In genomic region chr1:151245165-151245564, GRCm38 (mm10) we compare ENCODE assay signal across 32 mouse cellular contexts. TPM values are rescaled to one million over a fixed set of nuclear protein-coding genes. Genes with fewer than 3 reads are reported as not detected.
A peak's percentile ranks its signal among the peaks of the same experiment; 100 is the strongest.
DNase-seq lines count a peak whose midpoint lies in the region; ATAC-seq and TF ChIP-seq lines count a peak whose summit lies in the region.
"Had no signal": no experiment of that assay in that cellular context is flagged by ENCODE, and none has a peak within 500 bp of the region (broad histone marks: within the 10 kb centered on the region; RNA-seq: fewer than 3 reads in every experiment).

No protein-coding gene starts in this region.

- no peak overlapping the region for H3K9ac ChIP-seq in liver, adult 2 months (ENCODE audit: low read depth, low read length)
- H3K9ac ChIP-seq in liver, embryonic 11.5 days (ENCODE audit: low read depth, low read length): no peak overlapping the region
- H3K9ac ChIP-seq in hindbrain, embryonic 11.5 days (ENCODE audit: low read depth, low read length): no peak overlapping the region
- H3K9ac ChIP-seq: embryonic facial prominence, embryonic 13.5 days; forebrain, embryonic 12.5 days; limb, embryonic 15.5 days had no signal

- 76% methylated on average over 10 of the region's 10 CpGs for WGBS in liver, adult 2 months
- WGBS in liver, embryonic 11.5 days: 76% methylated on average over 10 of the region's 10 CpGs
- WGBS in hindbrain, embryonic 11.5 days: 88% methylated on average over 10 of the region's 10 CpGs

- ATAC-seq in liver, embryonic 11.5 days (replicated peaks; ENCODE audit: low FRiP score): no peak
- no peak for ATAC-seq in hindbrain, embryonic 11.5 days (ENCODE audit: low FRiP score)
- ATAC-seq: activated CD4-positive, CD25-positive, alpha-beta regulatory T cell, adult 4 months; hindbrain, postnatal 0 days had no signal

- no peak overlapping the region for H3K4me2 ChIP-seq in liver, embryonic 11.5 days
- no peak overlapping the region for H3K4me2 ChIP-seq in hindbrain, embryonic 11.5 days (replicated peaks; ENCODE audit: low read depth, low read length)
- H3K4me2 ChIP-seq: embryonic facial prominence, embryonic 13.5 days; forebrain, embryonic 12.5 days; limb, embryonic 15.5 days had no signal

- H3K79me2 ChIP-seq in liver, adult 2 months (ENCODE audit: control insufficient read depth, insufficient read depth, low read length): no peaks in the 10 kb centered on the region

- DNase-seq in liver, adult 2 months (ENCODE audit: extremely low read depth, low read depth, low spot score): peak; percentile 31
- no peak for DNase-seq in liver, embryonic 11.5 days (ENCODE audit: low spot score)
- no peak for DNase-seq in testis, postnatal 10 days (ENCODE audit: low spot score)
- peak; percentile 8 for DNase-seq in lung, postnatal 10 days
- no peak for DNase-seq in hindbrain, embryonic 11.5 days (ENCODE audit: low spot score)
- DNase-seq in right cerebral cortex, adult 18-20 months: no peak
- DNase-seq: adrenal gland, adult 8-10 months; cerebellum, adult 18-20 months; cerebellum, postnatal 14 days; embryo, embryonic 11 days; gastrocnemius, postnatal 25 days; heart, postnatal 4 days; kidney, postnatal 4 days; left cerebral cortex, postnatal 4 days; right cerebral cortex, postnatal 14 days had no signal

- H3K4me1 ChIP-seq in liver, adult 2 months (ENCODE audit: control insufficient read depth, insufficient read depth, low read length): no peaks in the 10 kb centered on the region; the same call in none of the 2 replicates
- no peaks in the 10 kb centered on the region for H3K4me1 ChIP-seq in liver, embryonic 11.5 days (replicated peaks; ENCODE audit: control insufficient read depth, insufficient read depth, low read length)
- peaks cover 9% of the 10 kb centered on the region for H3K4me1 ChIP-seq in testis, adult 2 months (ENCODE audit: control insufficient read depth, insufficient read depth, low read length)
- no peaks in the 10 kb centered on the region for H3K4me1 ChIP-seq in hindbrain, embryonic 11.5 days (replicated peaks; ENCODE audit: control insufficient read depth, insufficient read depth, low read length)
- H3K4me1 ChIP-seq: embryonic facial prominence, embryonic 13.5 days; forebrain, embryonic 12.5 days; limb, embryonic 15.5 days; midbrain, embryonic 10.5 days had no signal

- TF ChIP-seq CTCF in liver, adult 2 months (IDR thresholded peaks at IDR 0.05; ENCODE audit: low read depth, low read length): no peak
- no peak for TF ChIP-seq CTCF in testis, adult 2 months (IDR thresholded peaks at IDR 0.05; ENCODE audit: control insufficient read depth, insufficient read depth, insufficient replicate concordance, low read depth, low read length)

- H3K36me3 ChIP-seq in liver, adult 2 months (ENCODE audit: control insufficient read depth, insufficient read depth, low read length): no peaks in the 10 kb centered on the region
- H3K36me3 ChIP-seq in liver, embryonic 11.5 days (ENCODE audit: control insufficient read depth, insufficient read depth, low read length): no peaks in the 10 kb centered on the region
- no peaks in the 10 kb centered on the region for H3K36me3 ChIP-seq in testis, adult 2 months (ENCODE audit: control insufficient read depth, insufficient read depth, low read length)
- H3K36me3 ChIP-seq in hindbrain, embryonic 11.5 days (ENCODE audit: control insufficient read depth, insufficient read depth, low read length): no peaks in the 10 kb centered on the region
- H3K36me3 ChIP-seq: embryonic facial prominence, embryonic 13.5 days; forebrain, embryonic 12.5 days; limb, embryonic 15.5 days; midbrain, embryonic 10.5 days had no signal

- no peaks in the 10 kb centered on the region for H3K9me3 ChIP-seq in liver, embryonic 11.5 days (ENCODE audit: control insufficient read depth, low read length)
- no peaks in the 10 kb centered on the region for H3K9me3 ChIP-seq in hindbrain, embryonic 11.5 days (ENCODE audit: control insufficient read depth, low read length)
- H3K9me3 ChIP-seq: forebrain, embryonic 12.5 days; limb, embryonic 15.5 days had no signal

- TF ChIP-seq POLR2A in liver, adult 2 months (IDR thresholded peaks at IDR 0.05; ENCODE audit: extremely low read depth, insufficient read depth, low read length): no peak
- TF ChIP-seq POLR2A in testis, adult 2 months (IDR thresholded peaks at IDR 0.05; ENCODE audit: control insufficient read depth, low read depth, low read length): no peak

- H3K4me3 ChIP-seq in liver, adult 2 months (ENCODE audit: insufficient read depth, low read depth, low read length): no peak overlapping the region
- H3K4me3 ChIP-seq in liver, embryonic 11.5 days (ENCODE audit: low read depth, low read length): no peak overlapping the region
- H3K4me3 ChIP-seq in testis, adult 2 months (ENCODE audit: control insufficient read depth, low read depth, low read length): peak overlapping the region; percentile 52
- H3K4me3 ChIP-seq in hindbrain, embryonic 11.5 days (ENCODE audit: low read depth, low read length): no peak overlapping the region
- H3K4me3 ChIP-seq: embryonic facial prominence, embryonic 13.5 days; erythroblast, embryonic 14.5 days; forebrain, embryonic 12.5 days; left cerebral cortex, adult 2 months; limb, embryonic 15.5 days; midbrain, embryonic 10.5 days had no signal

- no peaks in the 10 kb centered on the region for H3K27me3 ChIP-seq in liver, adult 2 months (ENCODE audit: control insufficient read depth, insufficient read depth, low read length)
- H3K27me3 ChIP-seq in liver, embryonic 11.5 days (replicated peaks; ENCODE audit: control insufficient read depth, insufficient read depth, low read length): no peaks in the 10 kb centered on the region
- H3K27me3 ChIP-seq in testis, adult 2 months (ENCODE audit: control insufficient read depth, insufficient read depth, low read length): no peaks in the 10 kb centered on the region
- no peaks in the 10 kb centered on the region for H3K27me3 ChIP-seq in hindbrain, embryonic 11.5 days (ENCODE audit: control insufficient read depth, insufficient read depth, low read length)
- H3K27me3 ChIP-seq: CH12.LX; embryonic facial prominence, embryonic 13.5 days; forebrain, embryonic 12.5 days; limb, embryonic 15.5 days had no signal

- no peak overlapping the region for H3K27ac ChIP-seq in liver, adult 2 months (replicated peaks; ENCODE audit: insufficient read depth, low read depth, low read length)
- no peak overlapping the region for H3K27ac ChIP-seq in liver, embryonic 11.5 days (ENCODE audit: low read depth, low read length)
- H3K27ac ChIP-seq in testis, adult 2 months (ENCODE audit: control insufficient read depth, insufficient read depth, low read depth, low read length): no peak overlapping the region
- no peak overlapping the region for H3K27ac ChIP-seq in hindbrain, embryonic 11.5 days (ENCODE audit: low read depth, low read length)
- H3K27ac ChIP-seq: embryonic facial prominence, embryonic 13.5 days; forebrain, embryonic 12.5 days; hindbrain, postnatal 0 days; left cerebral cortex, adult 2 months; limb, embryonic 15.5 days; midbrain, embryonic 10.5 days; stomach, postnatal 0 days had no signal

RNA-seq across cellular contexts. Expression of gene Gm47996, which starts 35.2 kb away (rescaled TPM):
- total RNA-seq in liver, adult 2 months (2014; rRNA removed): not detected in 2 replicates
- polyA plus RNA-seq in liver, adult 2 months (2012; rRNA removed): not detected in 2 replicates
- 0.26 and 0.27 TPM in 2 replicates for polyA plus RNA-seq in liver, embryonic 11.5 days (2014; fragmentation: Nextera tagmentation; extraction: Ambion mirVana)
- polyA plus RNA-seq in testis, adult 2 months (2012; rRNA removed): 0.41 TPM in 1 of 2 replicates, not detected in the other
- 0.42 and 0.45 TPM in 2 replicates for polyA plus RNA-seq in hindbrain, embryonic 11.5 days (2014; fragmentation: Nextera tagmentation; extraction: Ambion mirVana)
- total RNA-seq: adrenal gland, adult 8-10 months; CH12.LX; heart, postnatal 4 days; hindbrain, postnatal 0 days; left cerebral cortex, adult 2 months; left cerebral cortex, postnatal 4 days; MEL; neutrophil, adult 5-6 weeks had no signal
- polyA plus RNA-seq: activated CD4-positive, CD25-positive, alpha-beta regulatory T cell, adult 4 months; erythroblast, embryonic 14.5 days; forebrain, embryonic 12.5 days; heart, embryonic 16.5 days; hindbrain, postnatal 0 days; intestine, embryonic 16.5 days; kidney, embryonic 14.5 days; stomach, postnatal 0 days; urinary bladder, adult 2 months had no signal

RNA-seq across cellular contexts. Expression of gene 3110040M04Rik, which starts 41.2 kb away (rescaled TPM):
- not detected in 2 replicates for total RNA-seq in liver, adult 2 months (2014; rRNA removed)
- polyA plus RNA-seq in liver, adult 2 months (2012; rRNA removed): not detected in 2 replicates
- 1.0 and 1.2 TPM in 2 replicates for polyA plus RNA-seq in liver, embryonic 11.5 days (2014; fragmentation: Nextera tagmentation; extraction: Ambion mirVana)
- 0.12 TPM in 1 of 2 replicates, not detected in the other for polyA plus RNA-seq in testis, adult 2 months (2012; rRNA removed)
- polyA plus RNA-seq in hindbrain, embryonic 11.5 days (2014; fragmentation: Nextera tagmentation; extraction: Ambion mirVana): 0.57 TPM in 1 of 2 replicates, not detected in the other
- total RNA-seq: adrenal gland, adult 8-10 months; CH12.LX; gastrocnemius, postnatal 25 days; heart, postnatal 4 days; hindbrain, postnatal 0 days; left cerebral cortex, adult 2 months; left cerebral cortex, postnatal 4 days; neutrophil, adult 5-6 weeks had no signal
- polyA plus RNA-seq: activated CD4-positive, CD25-positive, alpha-beta regulatory T cell, adult 4 months; embryonic facial prominence, embryonic 13.5 days; forebrain, embryonic 12.5 days; heart, embryonic 16.5 days; hindbrain, postnatal 0 days; intestine, embryonic 16.5 days; limb, embryonic 15.5 days; midbrain, embryonic 10.5 days; stomach, postnatal 0 days; urinary bladder, adult 2 months had no signal

RNA-seq across cellular contexts. Expression of gene Gm47995, which starts 46.9 kb away (rescaled TPM):
- total RNA-seq in liver, adult 2 months (2014; rRNA removed): not detected in 2 replicates
- polyA plus RNA-seq in liver, adult 2 months (2012; rRNA removed): not detected in 2 replicates
- polyA plus RNA-seq in liver, embryonic 11.5 days (2014; fragmentation: Nextera tagmentation; extraction: Ambion mirVana): 0.36 and 0.52 TPM in 2 replicates
- polyA plus RNA-seq in testis, adult 2 months (2012; rRNA removed): 1.3 TPM in 1 of 2 replicates, not detected in the other
- polyA plus RNA-seq in hindbrain, embryonic 11.5 days (2014; fragmentation: Nextera tagmentation; extraction: Ambion mirVana): 0.20 TPM in 1 of 2 replicates, not detected in the other
- total RNA-seq: adrenal gland, adult 8-10 months; CH12.LX; gastrocnemius, postnatal 25 days; heart, postnatal 4 days; hindbrain, postnatal 0 days; left cerebral cortex, adult 2 months; left cerebral cortex, postnatal 4 days; MEL; neutrophil, adult 5-6 weeks had no signal
- polyA plus RNA-seq: activated CD4-positive, CD25-positive, alpha-beta regulatory T cell, adult 4 months; embryonic facial prominence, embryonic 13.5 days; erythroblast, embryonic 14.5 days; forebrain, embryonic 12.5 days; heart, embryonic 16.5 days; hindbrain, postnatal 0 days; intestine, embryonic 16.5 days; midbrain, embryonic 10.5 days; stomach, postnatal 0 days; urinary bladder, adult 2 months had no signal

RNA-seq across cellular contexts. Expression of gene Gm8947, which starts 53.0 kb away (rescaled TPM):
- not detected in 2 replicates for total RNA-seq in liver, adult 2 months (2014; rRNA removed)
- polyA plus RNA-seq in liver, adult 2 months (2012; rRNA removed): not detected in 2 replicates
- polyA plus RNA-seq in liver, embryonic 11.5 days (2014; fragmentation: Nextera tagmentation; extraction: Ambion mirVana): 0.55 and 1.1 TPM in 2 replicates
- 0.17 and 0.26 TPM in 2 replicates for polyA plus RNA-seq in testis, adult 2 months (2012; rRNA removed)
- polyA plus RNA-seq in hindbrain, embryonic 11.5 days (2014; fragmentation: Nextera tagmentation; extraction: Ambion mirVana): 0.27 TPM in 1 of 2 replicates, not detected in the other
- total RNA-seq: adrenal gland, adult 8-10 months; hindbrain, postnatal 0 days; left cerebral cortex, adult 2 months; left cerebral cortex, postnatal 4 days; neutrophil, adult 5-6 weeks had no signal
- polyA plus RNA-seq: activated CD4-positive, CD25-positive, alpha-beta regulatory T cell, adult 4 months; embryonic facial prominence, embryonic 13.5 days; erythroblast, embryonic 14.5 days; forebrain, embryonic 12.5 days; heart, embryonic 16.5 days; hindbrain, postnatal 0 days; intestine, embryonic 16.5 days; limb, embryonic 15.5 days; urinary bladder, adult 2 months had no signal

Comparison
In these comparisons a context has a peak if more than half of its experiments do, and no peak if none do; other contexts are left out.
1. DNase-seq: peak in liver, adult 2 months (single experiment) and lung, postnatal 10 days (single experiment); none in liver, embryonic 11.5 days (single experiment), testis, postnatal 10 days (single experiment), hindbrain, embryonic 11.5 days (single experiment) and right cerebral cortex, adult 18-20 months (single experiment).